In genomic region chr14:22647879-22648611, GRCm38 (mm10) we compare ENCODE assay signal across 9 mouse cellular contexts.
DNase-seq lines count a peak whose midpoint lies in the region; ATAC-seq and TF ChIP-seq lines count a peak whose summit lies in the region.
"Had no signal": no experiment of that assay in that cellular context is flagged by ENCODE, and none has a peak within 500 bp of the region (broad histone marks: within the 10 kb centered on the region; RNA-seq: fewer than 3 reads in every experiment).

No protein-coding gene starts in this region.

- 58% methylated on average over 9 of the region's 9 CpGs for WGBS in hindbrain, embryonic 13.5 days
- 11% methylated on average over 9 of the region's 9 CpGs for WGBS in lung, embryonic 14.5 days

- 0 out of 2 replicates have a peak overlapping the region, but pooled peaks have one; percentile 14 for H3K27ac ChIP-seq in hindbrain, embryonic 13.5 days
- H3K27ac ChIP-seq in lung, embryonic 14.5 days (ENCODE audit: low read depth), result peak overlapping the region; percentile 85

- H3K4me2 ChIP-seq in hindbrain, embryonic 13.5 days, result no peak overlapping the region
- H3K4me2 ChIP-seq in lung, embryonic 14.5 days, result no peak overlapping the region

- peak; percentile 59 for DNase-seq in adipocyte (ENCODE audit: low spot score)
- peak; percentile 37 for DNase-seq in embryo, embryonic 9.5 days (ENCODE audit: extremely low spot score)
- DNase-seq in lung, embryonic 14.5 days, result peak; percentile 98
- DNase-seq in retina, postnatal 1 day, result no peak
- no peak for DNase-seq in neural tube, embryonic 10.5 days (ENCODE audit: extremely low spot score, low spot score)
- DNase-seq: left cerebral cortex, postnatal 4 days had no signal

- H3K27me3 ChIP-seq in hindbrain, embryonic 13.5 days, result 0 out of 2 replicates have a peak, but pooled peaks cover 6% of the 10 kb centered on the region
- no peaks in the 10 kb centered on the region for H3K27me3 ChIP-seq in lung, embryonic 14.5 days (ENCODE audit: insufficient read depth, low read length)

- H3K4me3 ChIP-seq in hindbrain, embryonic 13.5 days, result no peak overlapping the region
- H3K4me3 ChIP-seq in lung, embryonic 14.5 days (ENCODE audit: low read depth, low read length), result no peak overlapping the region

- H3K36me3 ChIP-seq in hindbrain, embryonic 13.5 days, result no peaks in the 10 kb centered on the region
- no peaks in the 10 kb centered on the region for H3K36me3 ChIP-seq in lung, embryonic 14.5 days (ENCODE audit: insufficient read depth)

- H3K4me1 ChIP-seq in hindbrain, embryonic 13.5 days (replicated peaks), result peaks cover 23% of the 10 kb centered on the region
- peaks cover 41% of the 10 kb centered on the region for H3K4me1 ChIP-seq in lung, embryonic 14.5 days (ENCODE audit: insufficient read depth)

- no peaks in the 10 kb centered on the region for H3K9me3 ChIP-seq in hindbrain, embryonic 13.5 days
- H3K9me3 ChIP-seq in lung, embryonic 14.5 days (ENCODE audit: low read depth, low read length), result no peaks in the 10 kb centered on the region

- H3K9ac ChIP-seq in hindbrain, embryonic 13.5 days, result no peak overlapping the region
- H3K9ac ChIP-seq in lung, embryonic 14.5 days, result no peak overlapping the region

- TF ChIP-seq CTCF in lung, embryonic 14.5 days (IDR thresholded peaks at IDR 0.05; ENCODE audit: low read depth), result no peak

- ATAC-seq in hindbrain, embryonic 13.5 days (ENCODE audit: low FRiP score), result no peak
- ATAC-seq in lung, embryonic 14.5 days (ENCODE audit: insufficient read depth), result peak; percentile 90
- no peak for ATAC-seq in megakaryocyte, adult 5-6 weeks (ENCODE audit: poor library complexity, severe bottlenecking)
- ATAC-seq in erythroid progenitor cell, adult 5-6 weeks (replicated peaks; ENCODE audit: low FRiP score, poor library complexity, severe bottlenecking), result no peak

Comparison
In these comparisons a context has a peak if more than half of its experiments do, and no peak if none do; other contexts are left out.
1. DNase-seq: peak in adipocyte (single experiment), embryo, embryonic 9.5 days (single experiment) and lung, embryonic 14.5 days (single experiment); none in retina, postnatal 1 day (single experiment) and neural tube, embryonic 10.5 days (single experiment).